Mouse (Mus musculus) heart, adult 2 months (tissue): ENCODE measurements around the gene Cpxm2.

ENCODE experiments used
- CTCF ChIP-seq: fragments of 200-600 bp; IDR thresholded peaks from 2 replicates; pipeline ENCODE4 v1.8.1; 2022; ENCODE audit warnings: antibody characterized with exemption, mild to moderate bottlenecking, moderate library complexity
- EP300 ChIP-seq: fragments of 200-500 bp; IDR thresholded peaks from 2 replicates; pipeline ENCODE4 v1.6.1; 2011; ENCODE audit warnings: low read depth, low read length, control low read depth; ENCODE audit not compliant: insufficient read depth
- POLR2A ChIP-seq: fragments of 200-500 bp; IDR thresholded peaks from 2 replicates; pipeline ENCODE4 v1.6.1; 2011; ENCODE audit warnings: mild to moderate bottlenecking, low read depth, low read length, control low read depth; ENCODE audit not compliant: insufficient read depth

GRCm38 (mm10) chr7:132074503-132074902 is 80.0 kb downstream of the Cpxm2 start:
- no peak for TF ChIP-seq CTCF
- no peak for TF ChIP-seq EP300
- no peak for TF ChIP-seq POLR2A
